Mouse (Mus musculus) liver, embryonic 14 days (tissue): Measurements from ENCODE around the gene Gm17727. TPM values are rescaled to one million over a fixed set of nuclear protein-coding genes. Genes with fewer than 3 reads are reported as not detected.

ENCODE experiments used
- polyA plus RNA-seq: library from polyadenylated mRNA; depleted of rRNA; stranded (reverse); fragments of >200 nt; gene quantifications from 2 replicates; pipeline ENCODE4 v1.2.3, GENCODE M21; 2012; rRNA removed

Gene Gm17727
- polyA plus RNA-seq: not detected in 2 replicates

DNA sequence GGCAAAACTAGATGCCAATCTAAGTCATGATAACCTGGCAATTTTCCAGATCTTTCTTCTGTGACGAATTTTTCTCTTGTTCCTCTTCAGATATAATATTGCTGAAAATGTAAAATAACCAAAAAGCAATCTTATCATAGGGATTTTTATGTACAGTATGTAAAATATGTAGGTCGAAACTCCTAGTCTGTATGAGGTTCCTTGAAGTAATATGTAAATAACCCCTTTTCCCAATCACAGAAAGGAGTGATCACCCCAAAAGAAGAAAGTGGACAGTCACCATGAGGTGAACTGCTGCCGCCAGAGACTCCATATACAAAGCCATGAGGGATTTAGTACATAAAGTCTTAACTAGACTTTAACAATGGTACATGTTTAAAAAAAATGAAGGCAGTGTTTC lies at the start of gene Gm17727:
Gene Gm17727 (minus strand): TSS at position 101 of the 400 bp plus-strand sequence.

DNA sequence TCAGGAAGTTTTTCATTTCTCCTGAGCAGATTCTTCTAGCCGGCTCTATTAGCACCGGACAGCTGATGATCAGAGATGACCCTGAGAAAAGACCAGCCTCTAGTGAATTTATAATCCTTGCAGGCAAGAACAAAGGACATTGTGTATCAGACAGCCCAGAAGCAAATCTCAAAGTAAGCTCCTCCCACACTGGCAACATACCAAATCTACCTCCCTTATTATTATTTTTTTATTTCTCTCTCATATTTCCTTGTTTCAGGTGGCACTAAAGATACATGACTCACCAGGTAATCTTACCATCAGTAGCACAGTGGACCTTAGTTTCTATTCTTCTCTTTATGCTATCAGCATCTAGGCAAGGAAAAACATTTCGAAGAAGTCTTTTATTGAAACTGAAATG lies 12.1 kb upstream of the Gm17727 start, which contains the start of the genes Gm27235 and D730048I06Rik:
Gene Gm27235 (minus strand): TSS at position 101 of the 400 bp plus-strand sequence.
Gene D730048I06Rik (minus strand): TSS at position 112 of the 400 bp plus-strand sequence.

DNA sequence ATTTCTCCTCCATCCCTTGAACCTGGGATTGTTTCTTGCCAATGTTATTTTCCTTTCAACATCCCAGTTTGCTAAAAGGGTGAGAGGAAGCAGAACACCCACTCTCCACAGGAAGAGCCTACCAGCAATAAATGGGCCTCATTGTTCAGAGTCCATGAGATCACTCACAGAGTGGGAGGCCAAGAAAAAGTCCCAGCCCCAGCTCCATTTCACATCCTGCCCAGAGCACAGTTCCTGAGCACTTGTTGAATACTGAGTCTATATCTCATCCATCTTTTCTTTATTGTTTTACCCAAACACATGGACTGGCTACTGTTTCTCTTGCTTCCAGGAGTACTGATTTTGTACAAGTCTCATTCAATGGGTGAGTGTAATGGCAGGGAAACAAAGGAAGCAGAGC lies 37.2 kb downstream of the Gm17727 start, which contains the start of gene Gm17677:
Gene Gm17677 (plus strand): TSS at position 301 of the 400 bp plus-strand sequence.

Other genes starting within 250 kb of the Gm17727 start
- 0.10 TPM in 2 replicates for gene Ddx25, start 219.6 kb downstream of the Gm17727 start, polyA plus RNA-seq
- 6.8 and 7.5 TPM in 2 replicates for gene Pus3, start 219.5 kb downstream of the Gm17727 start, polyA plus RNA-seq
- 0.13 and 0.18 TPM in 2 replicates for gene Pate2, start 207.8 kb downstream of the Gm17727 start, polyA plus RNA-seq
- gene Hyls1, start 207.7 kb downstream of the Gm17727 start, polyA plus RNA-seq: 4.1 and 5.1 TPM in 2 replicates
- gene Pate4, start 166.2 kb downstream of the Gm17727 start, polyA plus RNA-seq: not detected in 2 replicates
- gene Pate3, start 129.9 kb downstream of the Gm17727 start, polyA plus RNA-seq: not detected in 2 replicates
- gene Pate1, start 90.7 kb downstream of the Gm17727 start, polyA plus RNA-seq: not detected in 2 replicates
- not detected in 2 replicates for gene Gm17677, start 37.1 kb downstream of the Gm17727 start, polyA plus RNA-seq
- gene Gm27235, start 12.0 kb upstream of the Gm17727 start, polyA plus RNA-seq: not detected in 2 replicates
- not detected in 2 replicates for gene D730048I06Rik, start 12.0 kb upstream of the Gm17727 start, polyA plus RNA-seq
- not detected in 2 replicates for gene 9230110F15Rik, start 66.0 kb upstream of the Gm17727 start, polyA plus RNA-seq
- not detected in 2 replicates for gene 9230113P08Rik, start 130.3 kb upstream of the Gm17727 start, polyA plus RNA-seq